ENCODE assay signal across 8 mouse cellular contexts in the genomic region with DNA sequence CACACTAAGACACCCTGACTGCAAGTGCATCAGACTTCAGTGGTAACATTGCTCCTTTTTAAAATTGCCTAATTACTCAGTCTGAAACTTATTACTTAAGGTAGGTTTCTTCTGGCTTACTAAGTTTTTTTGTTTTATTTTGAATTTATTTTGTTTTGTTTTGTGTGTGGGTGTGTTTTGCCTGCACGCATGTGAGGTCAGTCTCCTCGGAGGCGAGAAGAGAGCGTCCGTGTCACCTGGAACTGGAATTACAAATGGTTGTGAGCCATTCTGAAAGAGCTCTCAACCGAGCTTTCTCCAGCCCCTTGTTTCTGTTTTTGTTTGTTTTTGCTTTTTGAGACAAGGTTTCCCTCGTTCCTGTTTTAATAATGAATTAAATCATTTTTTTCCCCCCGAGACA. TPM values are rescaled to one million over a fixed set of nuclear protein-coding genes. Genes with fewer than 3 reads are reported as not detected.
A peak's percentile ranks its signal among the peaks of the same experiment; 100 is the strongest.
DNase-seq lines count a peak whose midpoint lies in the region; ATAC-seq and TF ChIP-seq lines count a peak whose summit lies in the region.

No protein-coding gene starts in this region.

- peaks cover 30% of the 10 kb centered on the region for H3K36me3 ChIP-seq in kidney, embryonic 15.5 days
- peaks cover 31% of the 10 kb centered on the region for H3K36me3 ChIP-seq in embryonic facial prominence, embryonic 10.5 days (replicated peaks)
- H3K36me3 ChIP-seq in intestine, embryonic 14.5 days (ENCODE audit: control insufficient read depth, insufficient read depth, low read length), result peaks cover 27% of the 10 kb centered on the region
- peaks cover 14% of the 10 kb centered on the region for H3K36me3 ChIP-seq in midbrain, postnatal 0 days (ENCODE audit: insufficient read depth, low read length)

- H3K4me1 ChIP-seq in kidney, embryonic 15.5 days, result peaks cover 25% of the 10 kb centered on the region
- H3K4me1 ChIP-seq in embryonic facial prominence, embryonic 10.5 days, result peaks cover 32% of the 10 kb centered on the region
- peaks cover 8% of the 10 kb centered on the region; the same call in 1 of the 2 replicates for H3K4me1 ChIP-seq in intestine, embryonic 14.5 days (replicated peaks; ENCODE audit: control insufficient read depth, insufficient read depth, low read length)
- 0 out of 2 replicates have a peak, but pooled peaks cover 3% of the 10 kb centered on the region for H3K4me1 ChIP-seq in midbrain, postnatal 0 days (ENCODE audit: insufficient read depth, low read length)

- no peaks in the 10 kb centered on the region for H3K27me3 ChIP-seq in kidney, embryonic 15.5 days
- no peaks in the 10 kb centered on the region for H3K27me3 ChIP-seq in embryonic facial prominence, embryonic 10.5 days (replicated peaks; ENCODE audit: low read depth, poor library complexity, severe bottlenecking)
- no peaks in the 10 kb centered on the region for H3K27me3 ChIP-seq in intestine, embryonic 14.5 days (replicated peaks; ENCODE audit: control insufficient read depth, insufficient read depth, low read length)
- no peaks in the 10 kb centered on the region for H3K27me3 ChIP-seq in midbrain, postnatal 0 days (ENCODE audit: insufficient read depth, low read length)

- peak overlapping the region; percentile 86 for H3K27ac ChIP-seq in kidney, embryonic 15.5 days
- H3K27ac ChIP-seq in embryonic facial prominence, embryonic 10.5 days (replicated peaks), result peak overlapping the region; percentile 87
- peak overlapping the region; percentile 75 for H3K27ac ChIP-seq in intestine, embryonic 14.5 days (ENCODE audit: low read depth)
- peak overlapping the region; percentile 82 for H3K27ac ChIP-seq in midbrain, postnatal 0 days (ENCODE audit: low read depth, low read length)

- WGBS in kidney, embryonic 15.5 days, result 34% methylated on average over 8 of the region's 8 CpGs
- 55% methylated on average over 8 of the region's 8 CpGs for WGBS in embryonic facial prominence, embryonic 10.5 days
- WGBS in intestine, embryonic 14.5 days, result 39% methylated on average over 8 of the region's 8 CpGs
- WGBS in midbrain, postnatal 0 days, result 31% methylated on average over 8 of the region's 8 CpGs

- H3K9ac ChIP-seq in kidney, embryonic 15.5 days, result peak overlapping the region; percentile 35
- H3K9ac ChIP-seq in intestine, embryonic 14.5 days (ENCODE audit: low read length), result peak overlapping the region; percentile 28
- peak overlapping the region; percentile 42 for H3K9ac ChIP-seq in midbrain, postnatal 0 days (replicated peaks; ENCODE audit: low read length, poor library complexity, severe bottlenecking)

- intact Hi-C loops in left cerebral cortex, postnatal 4 days (cut with DNase I), result no loop called here

- no peak for DNase-seq in kidney, postnatal 36 days
- DNase-seq in embryonic facial prominence, embryonic 10.5 days (ENCODE audit: low spot score), result no peak
- no peak for DNase-seq in intestine, embryonic 14.5 days (ENCODE audit: low spot score)
- no peak for DNase-seq in midbrain, postnatal 0 days (ENCODE audit: low spot score)
- DNase-seq in left cerebral cortex, postnatal 4 days, result no peak
- no peak for DNase-seq in layer of hippocampus, postnatal 14 days (ENCODE audit: low spot score in 2 of 2)
- DNase-seq in spleen, postnatal 36 days (ENCODE audit: low spot score in 2 of 2), result no peak

- peak overlapping the region; percentile 83 for H3K4me3 ChIP-seq in kidney, embryonic 15.5 days (replicated peaks)
- peak overlapping the region; percentile 77 for H3K4me3 ChIP-seq in embryonic facial prominence, embryonic 10.5 days
- H3K4me3 ChIP-seq in intestine, embryonic 14.5 days (ENCODE audit: low read depth, low read length), result peak overlapping the region; percentile 60
- peak overlapping the region; percentile 63 for H3K4me3 ChIP-seq in midbrain, postnatal 0 days (ENCODE audit: low read depth, low read length)

- peak overlapping the region; percentile 82 for H3K4me2 ChIP-seq in kidney, embryonic 15.5 days
- peak overlapping the region; percentile 81 for H3K4me2 ChIP-seq in intestine, embryonic 14.5 days (ENCODE audit: low read length)
- peak overlapping the region; percentile 75 for H3K4me2 ChIP-seq in midbrain, postnatal 0 days (ENCODE audit: low read depth, low read length, poor library complexity, severe bottlenecking)

- no peak for TF ChIP-seq CTCF in midbrain, postnatal 0 days (IDR thresholded peaks at IDR 0.05)

- no peaks in the 10 kb centered on the region for H3K9me3 ChIP-seq in kidney, embryonic 15.5 days (replicated peaks)
- no peaks in the 10 kb centered on the region for H3K9me3 ChIP-seq in embryonic facial prominence, embryonic 10.5 days
- H3K9me3 ChIP-seq in intestine, embryonic 14.5 days (ENCODE audit: control insufficient read depth, low read length), result no peaks in the 10 kb centered on the region
- H3K9me3 ChIP-seq in midbrain, postnatal 0 days (ENCODE audit: low read length), result no peaks in the 10 kb centered on the region

- no peak for ATAC-seq in kidney, embryonic 15.5 days (replicated peaks; ENCODE audit: low FRiP score)
- no peak for ATAC-seq in intestine, embryonic 14.5 days (replicated peaks; ENCODE audit: low FRiP score, low TSS enrichment, low read depth)
- no peak for ATAC-seq in midbrain, postnatal 0 days (ENCODE audit: low FRiP score)

RNA-seq across cellular contexts. Expression of gene Pold2, which starts 0.6 kb away (rescaled TPM):
- polyA plus RNA-seq in kidney, embryonic 15.5 days (2015; fragmentation: Nextera tagmentation; extraction: Ambion mirVana), result 133 and 141 TPM in 2 replicates
- polyA plus RNA-seq in embryonic facial prominence, embryonic 10.5 days (2016; fragmentation: Nextera tagmentation; extraction: Ambion mirVana), result 155 and 161 TPM in 2 replicates
- 130 and 137 TPM in 2 replicates for polyA plus RNA-seq in intestine, embryonic 14.5 days (2014; fragmentation: Nextera tagmentation; extraction: Ambion mirVana)
- total RNA-seq in midbrain, postnatal 0 days (2014; rRNA removed), result 21.3 and 30.3 TPM in 2 replicates
- 41.1 and 47.7 TPM in 2 replicates for polyA plus RNA-seq in midbrain, postnatal 0 days (2015; fragmentation: Nextera tagmentation; extraction: Ambion mirVana)
- 10 to 100 TPM; 26.6 to 37.5 TPM for total RNA-seq in left cerebral cortex, postnatal 4 days (2021)
- total RNA-seq in layer of hippocampus, postnatal 14 days (2021), result 10 to 100 TPM; 24.8 to 26.7 TPM

RNA-seq across cellular contexts. Expression of gene Aebp1, which starts 16.9 kb away (rescaled TPM):
- 39.0 and 52.1 TPM in 2 replicates for polyA plus RNA-seq in kidney, embryonic 15.5 days (2015; fragmentation: Nextera tagmentation; extraction: Ambion mirVana)
- polyA plus RNA-seq in embryonic facial prominence, embryonic 10.5 days (2016; fragmentation: Nextera tagmentation; extraction: Ambion mirVana), result 9.0 TPM in 2 replicates
- 37.6 and 37.9 TPM in 2 replicates for polyA plus RNA-seq in intestine, embryonic 14.5 days (2014; fragmentation: Nextera tagmentation; extraction: Ambion mirVana)
- total RNA-seq in midbrain, postnatal 0 days (2014; rRNA removed), result 19.8 and 29.7 TPM in 2 replicates
- 25.8 and 28.9 TPM in 2 replicates for polyA plus RNA-seq in midbrain, postnatal 0 days (2015; fragmentation: Nextera tagmentation; extraction: Ambion mirVana)
- total RNA-seq in left cerebral cortex, postnatal 4 days (2021), result 10 to 100 TPM; 20.4 to 24.8 TPM
- 10 to 100 TPM in 1 of 2 experiments, 1 to 10 TPM in 1; 5.1 to 14.0 TPM for total RNA-seq in layer of hippocampus, postnatal 14 days (2021)

RNA-seq across cellular contexts. Expression of gene Myl7, which starts 19.9 kb away (rescaled TPM):
- 3.9 and 5.8 TPM in 2 replicates for polyA plus RNA-seq in kidney, embryonic 15.5 days (2015; fragmentation: Nextera tagmentation; extraction: Ambion mirVana)
- 5.4 and 23.9 TPM in 2 replicates for polyA plus RNA-seq in embryonic facial prominence, embryonic 10.5 days (2016; fragmentation: Nextera tagmentation; extraction: Ambion mirVana)
- polyA plus RNA-seq in intestine, embryonic 14.5 days (2014; fragmentation: Nextera tagmentation; extraction: Ambion mirVana), result 22.9 and 33.3 TPM in 2 replicates
- total RNA-seq in midbrain, postnatal 0 days (2014; rRNA removed), result not detected in 2 replicates
- polyA plus RNA-seq in midbrain, postnatal 0 days (2015; fragmentation: Nextera tagmentation; extraction: Ambion mirVana), result 0.31 TPM in 1 of 2 replicates, not detected in the other
- total RNA-seq in left cerebral cortex, postnatal 4 days (2021), result not detected
- not detected for total RNA-seq in layer of hippocampus, postnatal 14 days (2021)

RNA-seq across cellular contexts. Expression of gene Polm, which starts 40.8 kb away (rescaled TPM):
- 9.2 and 9.9 TPM in 2 replicates for polyA plus RNA-seq in kidney, embryonic 15.5 days (2015; fragmentation: Nextera tagmentation; extraction: Ambion mirVana)
- polyA plus RNA-seq in embryonic facial prominence, embryonic 10.5 days (2016; fragmentation: Nextera tagmentation; extraction: Ambion mirVana), result 9.4 and 10.0 TPM in 2 replicates
- 10.2 and 10.8 TPM in 2 replicates for polyA plus RNA-seq in intestine, embryonic 14.5 days (2014; fragmentation: Nextera tagmentation; extraction: Ambion mirVana)
- total RNA-seq in midbrain, postnatal 0 days (2014; rRNA removed), result 6.6 and 10.7 TPM in 2 replicates
- 5.7 and 6.2 TPM in 2 replicates for polyA plus RNA-seq in midbrain, postnatal 0 days (2015; fragmentation: Nextera tagmentation; extraction: Ambion mirVana)
- 10 to 100 TPM; 16.1 to 16.5 TPM for total RNA-seq in left cerebral cortex, postnatal 4 days (2021)
- 10 to 100 TPM; 12.0 to 13.7 TPM for total RNA-seq in layer of hippocampus, postnatal 14 days (2021)
